Mouse (Mus musculus) neural tube, embryonic 12.5 days (tissue): ENCODE measurements at regions not wholly inside any gene's neighbourhood (a gene's known extent, or its start where the extent isn't known, plus 50 kb on each side); places are given as distances from the start of the nearest gene placed in this dataset.

Experiments used
- ATAC-seq: fragments of 200-750 bp; cut with Nextera tagmentation; 2 replicates; pipeline ENCODE4 v1.8.0; 2017; ENCODE audit warnings: low read depth, mild to moderate bottlenecking, moderate TSS enrichment, moderate library complexity; ENCODE audit not compliant: low FRiP score
- H3K27ac ChIP-seq: fragments of 300-500 bp; sonication (generic); 2 replicates; pipeline ENCODE4 v1.5.1; 2016
- H3K27me3 ChIP-seq: fragments of 300-500 bp; sonication (generic); replicated peaks from 2 replicates; pipeline ENCODE4 v1.6.1; 2016; ENCODE audit warnings: mild to moderate bottlenecking
- H3K36me3 ChIP-seq: fragments of 300-500 bp; sonication (generic); 2 replicates; pipeline ENCODE4 v1.6.1; 2016; ENCODE audit warnings: mild to moderate bottlenecking
- H3K4me1 ChIP-seq: fragments of 300-500 bp; sonication (generic); 2 replicates; pipeline ENCODE4 v1.6.1; 2016
- H3K4me2 ChIP-seq: fragments of 300-500 bp; sonication (generic); replicated peaks from 2 replicates; pipeline ENCODE4 v1.6.1; 2016; ENCODE audit warnings: mild to moderate bottlenecking
- H3K4me3 ChIP-seq: fragments of 300-500 bp; sonication (generic); 2 replicates; pipeline ENCODE4 v1.5.1; 2016
- H3K9ac ChIP-seq: fragments of 300-500 bp; sonication (generic); 2 replicates; pipeline ENCODE4 v1.6.1; 2016; ENCODE audit warnings: mild to moderate bottlenecking
- H3K9me3 ChIP-seq: fragments of 300-500 bp; sonication (generic); 2 replicates; pipeline ENCODE4 v1.6.1; 2016; ENCODE audit warnings: mild to moderate bottlenecking
- WGBS: fragments of 180-500 bp; shearing (Covaris S2); methylation state at CpG from one replicate; pipeline ENCODE4 v1.1.7; 2016; 5-methylcytosine and 5-hydroxymethylcytosine counted together

DNA sequence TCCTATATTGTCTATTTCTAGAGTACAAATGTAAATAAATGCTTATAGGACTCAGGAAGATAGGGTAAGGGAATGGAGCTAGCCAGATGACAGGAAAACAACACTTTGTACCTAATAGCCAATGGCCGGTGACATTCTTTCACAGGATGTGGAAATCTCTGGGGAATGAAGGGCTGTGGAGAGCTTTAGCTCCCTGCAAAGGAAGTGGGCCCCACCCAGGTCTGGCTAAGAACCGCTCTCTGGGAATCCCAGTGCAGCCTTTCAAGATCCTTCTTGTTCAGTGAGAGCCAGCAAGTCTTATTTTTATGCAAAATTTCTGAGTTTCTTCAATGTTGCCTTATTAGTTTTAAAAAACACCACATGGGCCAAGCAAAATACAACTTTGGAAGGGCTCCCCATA lies 54.7 kb upstream of the Pappa2 start:
- no peaks in the 10 kb centered on the region for H3K36me3 ChIP-seq
- no peak overlapping the region for H3K9ac ChIP-seq
- 86% methylated on average over 2 of the region's 2 CpGs for WGBS
- ATAC-seq: no peak
- H3K4me2 ChIP-seq: no peak overlapping the region
- no peak overlapping the region for H3K27ac ChIP-seq
- no peaks in the 10 kb centered on the region for H3K4me1 ChIP-seq
- H3K4me3 ChIP-seq: no peak overlapping the region
- no peaks in the 10 kb centered on the region for H3K9me3 ChIP-seq
- H3K27me3 ChIP-seq: no peaks in the 10 kb centered on the region

DNA sequence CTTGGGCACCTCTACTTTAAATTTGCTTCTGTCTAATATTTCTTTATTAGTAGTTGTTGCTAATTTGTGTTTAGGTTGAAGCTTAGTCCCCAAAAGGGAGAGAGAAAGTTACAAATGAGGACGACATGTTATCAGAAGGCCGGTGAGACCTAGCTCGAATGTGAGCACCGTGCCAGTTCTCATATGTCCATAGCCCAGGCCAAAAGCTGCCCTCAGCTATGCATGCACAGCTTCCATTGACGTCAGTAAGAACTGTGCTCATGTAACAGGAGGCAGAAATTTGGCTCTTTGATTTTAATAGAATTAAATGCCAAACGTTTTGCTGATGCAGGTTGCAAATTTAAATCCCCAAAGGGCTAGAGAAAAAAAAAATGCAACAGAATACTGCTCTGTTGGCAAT lies 56.1 kb upstream of the Pappa2 start:
- H3K4me2 ChIP-seq: no peak overlapping the region
- H3K27me3 ChIP-seq: no peaks in the 10 kb centered on the region
- 83% methylated on average over 6 of the region's 6 CpGs for WGBS
- no peaks in the 10 kb centered on the region for H3K9me3 ChIP-seq
- no peak for ATAC-seq
- no peak overlapping the region for H3K4me3 ChIP-seq
- H3K4me1 ChIP-seq: no peaks in the 10 kb centered on the region
- no peaks in the 10 kb centered on the region for H3K36me3 ChIP-seq
- no peak overlapping the region for H3K9ac ChIP-seq
- H3K27ac ChIP-seq: no peak overlapping the region

- no peak overlapping the region for H3K9ac ChIP-seq
These were observed 65.6 kb upstream of the Pappa2 start for GRCm38 (mm10) chr1:159045870-159046385.

GRCm38 (mm10) chr1:159065024-159065423 lies 84.7 kb upstream of the Pappa2 start:
- WGBS: 57% methylated on average over 1 of the region's 1 CpGs
- no peak overlapping the region for H3K27ac ChIP-seq
- no peak for ATAC-seq

More at GRCm38 (mm10) chr1:159045870-159046385, 65.6 kb upstream of the Pappa2 start:
- Histone ChIP-seq H3K27ac (no peak overlapping the region), H3K9me3 (no peaks in the 10 kb centered on the region), H3K27me3 (no peaks in the 10 kb centered on the region), H3K4me1 (no peaks in the 10 kb centered on the region), H3K4me3 (no peak overlapping the region), H3K36me3 (no peaks in the 10 kb centered on the region), H3K4me2 (no peak overlapping the region)
- WGBS: 79% methylated on average over 4 of the region's 4 CpGs
- no peak for ATAC-seq

DNA sequence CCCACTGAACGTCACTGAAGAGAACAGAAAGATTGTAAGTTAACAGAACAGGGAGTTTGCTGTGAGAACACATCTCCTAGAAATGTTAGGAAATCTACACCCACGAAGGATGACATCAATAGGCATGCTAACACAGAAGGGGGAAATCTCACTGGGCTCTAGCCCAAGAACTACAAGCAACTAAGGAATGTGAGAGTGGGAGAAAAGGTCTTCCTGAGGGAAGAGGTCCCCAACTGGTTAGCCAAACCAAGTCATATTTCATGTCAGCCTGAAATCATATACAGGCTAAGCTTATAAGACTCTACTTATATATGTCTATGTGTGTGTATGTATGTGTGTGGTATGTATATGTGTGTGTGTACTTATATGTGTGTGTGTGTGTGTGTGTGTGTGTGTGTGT lies 118.9 kb upstream of the Pappa2 start:
- no peaks in the 10 kb centered on the region for H3K9me3 ChIP-seq
- H3K27ac ChIP-seq: no peak overlapping the region
- no peaks in the 10 kb centered on the region for H3K27me3 ChIP-seq
- H3K9ac ChIP-seq: no peak overlapping the region
- ATAC-seq: no peak
- H3K4me1 ChIP-seq: no peaks in the 10 kb centered on the region
- H3K4me3 ChIP-seq: no peak overlapping the region
- 81% methylated on average over 2 of the region's 2 CpGs for WGBS
- no peaks in the 10 kb centered on the region for H3K36me3 ChIP-seq
- no peak overlapping the region for H3K4me2 ChIP-seq

More at GRCm38 (mm10) chr1:159065024-159065423, 84.7 kb upstream of the Pappa2 start:
- no peak overlapping the region for H3K4me3 ChIP-seq
- no peaks in the 10 kb centered on the region for H3K4me1 ChIP-seq
- no peak overlapping the region for H3K4me2 ChIP-seq
- no peaks in the 10 kb centered on the region for H3K36me3 ChIP-seq
- H3K9ac ChIP-seq: no peak overlapping the region
- H3K27me3 ChIP-seq: no peaks in the 10 kb centered on the region
- no peaks in the 10 kb centered on the region for H3K9me3 ChIP-seq

GRCm38 (mm10) chr1:159122201-159122600 lies 109.9 kb upstream of the Cop1 start:
- H3K27me3 ChIP-seq: no peaks in the 10 kb centered on the region
- 89% methylated on average over 3 of the region's 3 CpGs for WGBS
- no peak overlapping the region for H3K27ac ChIP-seq
- ATAC-seq: no peak
- no peak overlapping the region for H3K9ac ChIP-seq
- H3K4me1 ChIP-seq: no peaks in the 10 kb centered on the region
- H3K36me3 ChIP-seq: no peaks in the 10 kb centered on the region
- H3K9me3 ChIP-seq: no peaks in the 10 kb centered on the region
- H3K4me2 ChIP-seq: no peak overlapping the region
- H3K4me3 ChIP-seq: no peak overlapping the region

DNA sequence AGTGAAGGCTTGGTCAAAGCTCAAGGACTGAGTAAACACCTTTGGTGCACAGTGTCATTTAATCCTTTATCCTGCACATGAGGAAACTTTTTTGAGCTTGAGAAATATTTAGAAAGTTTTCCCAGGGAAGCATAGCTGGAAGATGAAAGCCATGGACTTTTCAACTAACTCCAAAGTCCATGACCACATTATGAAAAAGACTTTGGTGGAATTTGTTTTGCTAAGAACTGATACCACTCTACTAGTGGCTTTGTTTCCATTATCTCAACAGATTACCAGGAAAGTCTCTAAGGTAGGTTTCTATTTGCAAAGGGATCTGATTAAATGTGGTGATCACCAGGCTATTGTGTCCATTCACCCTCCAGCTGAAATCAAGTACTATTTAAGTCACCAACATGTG lies 107.2 kb upstream of the Cop1 start:
- no peak for ATAC-seq
- Histone ChIP-seq H3K27ac (no peak overlapping the region), H3K36me3 (no peaks in the 10 kb centered on the region)

DNA sequence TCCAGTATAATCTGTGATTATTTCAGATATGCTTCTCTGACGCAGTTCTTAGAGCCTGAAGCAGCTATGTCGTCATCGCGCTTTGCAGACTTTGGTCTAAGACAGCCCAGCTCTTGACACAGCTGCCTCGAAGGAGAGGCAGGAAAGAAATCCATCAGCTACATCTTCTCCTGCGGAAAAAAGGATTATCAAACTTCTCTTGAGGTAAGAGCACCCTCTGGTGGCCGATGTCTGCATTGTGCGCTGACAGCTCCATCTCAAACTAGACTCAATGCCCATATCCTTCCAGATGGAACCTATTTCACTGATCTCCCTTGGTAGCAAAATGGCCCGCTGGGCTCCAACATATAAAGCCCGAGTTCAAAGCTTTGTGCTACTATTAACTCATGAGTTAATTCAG lies 96.8 kb upstream of the Cop1 start:
- Histone ChIP-seq H3K27ac (no peak overlapping the region), H3K4me1 (no peaks in the 10 kb centered on the region), H3K9ac (no peak overlapping the region), H3K4me2 (no peak overlapping the region), H3K36me3 (no peaks in the 10 kb centered on the region), H3K27me3 (no peaks in the 10 kb centered on the region), H3K4me3 (no peak overlapping the region), H3K9me3 (0 out of 2 replicates have a peak, but pooled peaks cover 7% of the 10 kb centered on the region)
- 12% methylated on average over 10 of the region's 10 CpGs for WGBS
- peak; percentile 53; the same call in 1 of the 2 replicates for ATAC-seq

More for the DNA sequence above, 107.2 kb upstream of the Cop1 start:
- no peaks in the 10 kb centered on the region for H3K27me3 ChIP-seq
- H3K9ac ChIP-seq: no peak overlapping the region
- no peaks in the 10 kb centered on the region for H3K4me1 ChIP-seq
- H3K9me3 ChIP-seq: no peaks in the 10 kb centered on the region
- H3K4me3 ChIP-seq: no peak overlapping the region
- H3K4me2 ChIP-seq: no peak overlapping the region

- no peaks in the 10 kb centered on the region for H3K9me3 ChIP-seq
- no peak overlapping the region for H3K27ac ChIP-seq
- no peak overlapping the region for H3K4me2 ChIP-seq
- no peak overlapping the region for H3K9ac ChIP-seq
- whole genome bisulfite sequencing: 81% methylated on average over 8 of the region's 8 CpGs
- no peaks in the 10 kb centered on the region for H3K4me1 ChIP-seq
- H3K4me3 ChIP-seq: no peak overlapping the region
- no peaks in the 10 kb centered on the region for H3K27me3 ChIP-seq
- H3K36me3 ChIP-seq: no peaks in the 10 kb centered on the region
- peak; percentile 53; the same call in 1 of the 2 replicates for ATAC-seq
These were observed 84.2 kb upstream of the Cop1 start for GRCm38 (mm10) chr1:159147788-159148497.

DNA sequence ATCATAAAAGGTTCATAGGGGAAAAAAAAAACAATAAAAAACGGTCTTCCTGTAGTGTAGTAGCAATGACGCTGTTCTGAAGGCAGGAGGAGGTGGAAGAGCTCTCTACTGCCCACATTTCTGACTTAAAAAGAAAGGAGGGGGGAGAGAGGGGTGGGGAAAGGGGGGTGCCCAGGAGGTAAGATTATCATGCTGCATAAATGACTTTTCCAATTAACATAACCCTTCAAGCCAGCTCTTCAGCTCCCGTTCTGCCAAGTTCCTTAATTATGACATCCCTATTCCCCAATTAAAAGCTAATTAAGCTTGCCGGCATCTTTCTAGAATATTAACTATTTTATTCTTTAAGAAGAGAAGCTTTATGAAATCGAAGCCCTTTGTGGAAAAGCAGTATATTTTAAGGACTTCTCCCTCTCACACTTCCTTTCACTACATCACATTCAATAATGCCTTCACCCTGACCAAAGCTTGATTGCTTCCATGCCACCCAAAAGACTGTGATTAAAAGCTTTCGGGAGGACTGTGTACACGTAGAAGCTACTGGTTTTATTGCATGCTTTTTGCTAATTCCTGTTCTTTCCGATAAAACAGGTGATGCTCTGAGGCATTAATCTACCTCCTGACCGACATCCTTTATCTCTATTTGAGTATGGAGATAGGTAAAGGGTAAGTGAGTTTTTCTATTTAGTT lies 83.5 kb upstream of the Cop1 start:
- no peak; the same call in 1 of the 2 replicates for ATAC-seq
- WGBS: 73% methylated on average over 9 of the region's 9 CpGs
- Histone ChIP-seq H3K27ac (no peak overlapping the region), H3K36me3 (no peaks in the 10 kb centered on the region), H3K9ac (no peak overlapping the region), H3K4me2 (no peak overlapping the region), H3K4me1 (no peaks in the 10 kb centered on the region), H3K9me3 (no peaks in the 10 kb centered on the region), H3K27me3 (no peaks in the 10 kb centered on the region), H3K4me3 (no peak overlapping the region)

DNA sequence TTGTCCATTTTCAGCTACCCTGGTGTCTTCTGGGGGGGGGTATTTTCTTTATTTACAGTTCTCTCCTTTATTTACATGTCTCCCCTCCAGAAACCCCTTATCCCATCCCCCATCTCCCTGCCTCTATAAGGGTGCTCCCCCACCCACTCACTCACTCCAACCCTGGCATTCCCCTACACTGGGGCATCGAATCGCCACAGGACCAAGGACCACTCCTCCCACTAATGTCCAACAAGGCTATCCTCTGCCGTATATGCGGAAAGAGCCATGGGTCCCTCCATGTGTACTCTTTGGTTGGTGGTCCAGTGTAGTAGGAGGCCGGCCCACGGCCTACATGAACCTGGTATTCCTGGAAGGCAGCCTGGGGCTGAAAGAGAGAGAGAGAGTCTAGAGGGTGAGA lies 82.9 kb upstream of the Cop1 start:
- 86% methylated on average over 6 of the region's 6 CpGs for WGBS
- no peak for ATAC-seq
- H3K27ac ChIP-seq: no peak overlapping the region

DNA sequence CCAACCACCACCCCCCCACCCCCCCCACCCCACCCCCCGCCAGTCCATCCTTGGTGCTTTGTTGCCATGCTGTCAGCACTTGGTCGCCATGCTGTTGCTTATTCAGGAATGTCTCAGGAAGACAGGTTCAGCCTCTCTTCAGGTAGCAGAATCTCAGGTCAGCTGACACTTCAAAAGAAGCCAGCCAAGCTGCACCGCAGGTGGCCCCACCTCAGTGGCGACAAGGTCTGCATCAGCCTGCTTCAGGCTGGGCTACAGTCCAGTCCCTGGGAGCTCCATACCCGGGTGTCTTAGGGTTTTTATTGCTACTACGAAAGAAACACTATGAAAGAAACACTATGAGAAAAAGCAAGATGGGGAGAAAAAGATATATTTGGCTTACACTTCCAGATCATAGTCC lies 82.4 kb upstream of the Cop1 start:
- no peak for ATAC-seq
- H3K4me2 ChIP-seq: no peak overlapping the region
- 48% methylated on average over 5 of the region's 6 CpGs for WGBS
- no peaks in the 10 kb centered on the region for H3K27me3 ChIP-seq
- no peak overlapping the region for H3K9ac ChIP-seq
- no peaks in the 10 kb centered on the region for H3K36me3 ChIP-seq
- H3K27ac ChIP-seq: no peak overlapping the region
- H3K4me3 ChIP-seq: no peak overlapping the region
- no peaks in the 10 kb centered on the region for H3K4me1 ChIP-seq
- H3K9me3 ChIP-seq: no peaks in the 10 kb centered on the region

More for the DNA sequence above, 82.9 kb upstream of the Cop1 start:
- no peaks in the 10 kb centered on the region for H3K27me3 ChIP-seq
- H3K36me3 ChIP-seq: no peaks in the 10 kb centered on the region
- no peak overlapping the region for H3K4me2 ChIP-seq
- no peaks in the 10 kb centered on the region for H3K9me3 ChIP-seq
- no peak overlapping the region for H3K9ac ChIP-seq
- H3K4me1 ChIP-seq: no peaks in the 10 kb centered on the region
- no peak overlapping the region for H3K4me3 ChIP-seq
